Mouse (Mus musculus): ENCODE results near the gene Wwp2. TPM values are rescaled to one million over a fixed set of nuclear protein-coding genes. Genes with fewer than 3 reads are reported as not detected.
A peak's percentile ranks its signal among the peaks of the same experiment; 100 is the strongest.

The Wwp2 gene
- polyA plus RNA-seq, 1 experiment from 2014 or later, result 51.4 TPM

DNA sequence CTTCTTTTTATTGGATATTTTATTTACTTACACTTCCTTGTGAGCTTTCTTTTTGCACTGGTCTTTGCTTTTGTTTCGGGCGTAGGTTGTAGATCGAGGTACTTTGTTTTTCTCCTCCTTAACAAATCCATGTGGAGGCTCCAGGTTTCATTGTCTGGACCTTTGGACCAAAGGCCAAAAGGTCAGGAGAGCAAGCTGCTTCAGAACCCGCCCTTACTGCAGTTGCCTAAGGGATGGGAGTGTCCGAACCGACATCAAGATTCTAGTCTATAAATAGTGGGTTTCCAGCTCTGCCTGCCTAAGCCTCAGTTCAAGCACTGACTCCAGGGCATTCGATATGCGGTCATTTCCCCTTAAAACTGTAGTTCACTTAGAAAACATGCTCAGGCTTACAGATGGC lies 13.0 kb downstream of the Wwp2 start:
- WGBS (ENCODE audit: missing documents), result 64% methylated on average over 8 of the region's 8 CpGs

DNA sequence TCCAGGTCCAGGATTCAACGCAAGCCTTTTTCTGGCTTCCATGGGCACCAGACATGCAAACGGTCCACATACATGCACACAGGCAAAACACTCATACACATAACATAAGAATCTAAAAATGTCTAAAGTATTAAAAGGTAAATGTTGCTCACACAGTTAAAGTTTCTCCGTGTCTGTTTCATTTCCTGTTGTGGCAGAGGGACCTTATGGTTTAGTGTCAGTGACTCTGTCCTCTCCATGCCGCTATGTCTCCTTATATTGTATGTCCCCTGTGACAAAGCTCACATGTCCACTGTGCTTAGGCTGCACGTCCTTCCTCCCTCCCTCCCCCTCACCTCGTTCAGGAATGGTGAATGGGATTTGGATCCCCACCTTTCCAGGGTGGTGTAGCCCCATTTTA lies 13.5 kb downstream of the Wwp2 start:
- peaks cover 9% of the 10 kb centered on the region; the same call in 1 of the 2 replicates for H3K36me3 ChIP-seq (ENCODE audit: inconsistent target)
- no peak overlapping the region for H3K4me3 ChIP-seq (ENCODE audit: inconsistent target)
- WGBS (ENCODE audit: missing documents), result 47% methylated on average over 6 of the region's 6 CpGs
- 0 out of 2 replicates have a peak overlapping the region, but pooled peaks have one; percentile 14 for H3K27ac ChIP-seq
- peaks cover 77% of the 10 kb centered on the region for H3K79me2 ChIP-seq (ENCODE audit: inconsistent target)

More for the DNA sequence above, 13.0 kb downstream of the Wwp2 start:
- H3K4me3 ChIP-seq (ENCODE audit: inconsistent target), result no peak overlapping the region
- H3K79me2 ChIP-seq (ENCODE audit: inconsistent target), result peaks cover 82% of the 10 kb centered on the region
- 0 out of 2 replicates have a peak overlapping the region, but pooled peaks have one; percentile 14 for H3K27ac ChIP-seq
- peaks cover 9% of the 10 kb centered on the region; the same call in 1 of the 2 replicates for H3K36me3 ChIP-seq (ENCODE audit: inconsistent target)

DNA sequence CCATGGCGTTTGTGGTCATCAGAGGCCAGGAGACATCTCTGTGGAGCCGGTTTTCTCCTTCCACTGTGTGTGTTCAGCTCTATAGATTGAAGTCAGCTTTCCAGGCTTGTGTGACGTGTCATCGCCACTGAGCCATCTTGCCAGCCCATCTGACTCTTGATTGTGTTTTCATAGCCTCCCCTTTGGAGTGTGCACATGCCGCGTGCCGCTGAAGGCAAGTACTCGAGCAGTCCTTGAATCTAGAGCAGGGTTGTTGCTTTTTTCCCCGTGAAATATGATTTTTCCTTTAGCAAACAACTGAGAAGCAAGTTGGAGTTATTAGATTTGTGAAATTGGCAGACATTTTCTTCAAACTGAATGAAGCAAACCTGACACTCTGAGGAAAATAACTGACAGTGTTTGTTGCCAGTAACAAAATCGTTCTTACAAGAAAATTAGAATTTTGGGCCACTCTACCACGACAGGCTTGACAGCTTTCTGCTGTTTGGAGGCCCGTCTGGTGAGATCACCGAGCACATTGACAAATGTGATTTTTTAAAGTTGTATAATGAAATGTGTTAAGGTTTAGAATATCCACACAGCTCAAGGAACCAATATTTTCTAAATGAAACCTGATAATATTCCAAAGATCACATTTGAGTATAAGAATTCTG lies 15.4 kb downstream of the Wwp2 start:
- 91% methylated on average over 12 of the region's 13 CpGs for WGBS (ENCODE audit: missing documents)
- Histone ChIP-seq H3K27ac (no peak overlapping the region), H3K36me3 (ENCODE audit: inconsistent target) (peaks cover 20% of the 10 kb centered on the region), H3K4me3 (ENCODE audit: inconsistent target) (no peak overlapping the region), H3K79me2 (ENCODE audit: inconsistent target) (peaks cover 69% of the 10 kb centered on the region)

DNA sequence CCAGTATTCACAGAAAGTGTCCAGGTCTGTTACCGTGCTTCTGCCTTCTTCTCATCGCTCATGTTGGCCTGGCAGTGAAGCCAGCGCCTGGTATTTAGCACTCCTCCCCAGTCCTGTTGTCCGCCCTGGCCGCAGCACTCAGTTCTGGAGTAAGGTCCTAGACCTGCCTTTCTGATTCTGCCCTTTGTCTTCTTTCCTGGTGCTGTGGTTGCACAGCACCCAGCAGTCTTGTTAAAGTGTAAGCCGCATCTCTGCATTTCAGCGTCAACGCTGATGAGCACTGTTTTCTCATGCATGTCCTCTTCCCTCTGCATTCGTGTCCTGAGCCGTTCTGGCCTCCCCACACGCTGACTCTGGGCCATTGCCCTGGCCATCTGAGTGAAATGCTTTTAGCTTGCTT lies 17.2 kb downstream of the Wwp2 start:
- Histone ChIP-seq H3K4me3 (ENCODE audit: inconsistent target) (no peak overlapping the region), H3K79me2 (ENCODE audit: inconsistent target) (peaks cover 51% of the 10 kb centered on the region), H3K36me3 (ENCODE audit: inconsistent target) (peaks cover 38% of the 10 kb centered on the region), H3K27ac (peak overlapping the region; percentile 21; the same call in 1 of the 2 replicates)
- 98% methylated on average over 11 of the region's 11 CpGs for WGBS (ENCODE audit: missing documents)

DNA sequence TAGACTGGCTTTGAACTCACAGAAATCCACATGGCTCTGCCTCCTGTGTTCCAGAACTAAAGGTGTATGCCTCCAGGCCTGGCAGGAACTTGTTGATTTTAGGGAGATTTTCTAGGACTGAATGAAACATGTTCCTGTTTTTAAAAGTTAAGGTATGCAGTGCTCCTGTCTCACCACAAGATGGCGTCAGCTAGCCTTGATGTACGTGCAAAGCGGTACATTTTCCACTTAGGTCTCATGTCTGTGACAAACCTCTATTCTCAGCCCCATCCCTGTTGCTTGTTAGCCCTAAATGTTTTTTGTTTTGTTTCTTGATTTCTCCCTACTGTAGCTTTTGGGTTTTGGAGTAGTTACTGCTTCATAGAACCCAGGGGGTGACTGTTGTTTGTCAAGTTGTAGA lies 19.1 kb downstream of the Wwp2 start:
- Histone ChIP-seq H3K36me3 (ENCODE audit: inconsistent target) (peaks cover 49% of the 10 kb centered on the region), H3K27ac (no peak overlapping the region), H3K4me3 (ENCODE audit: inconsistent target) (no peak overlapping the region), H3K79me2 (ENCODE audit: inconsistent target) (peaks cover 32% of the 10 kb centered on the region)
- WGBS (ENCODE audit: missing documents), result 2% methylated on average over 3 of the region's 3 CpGs

DNA sequence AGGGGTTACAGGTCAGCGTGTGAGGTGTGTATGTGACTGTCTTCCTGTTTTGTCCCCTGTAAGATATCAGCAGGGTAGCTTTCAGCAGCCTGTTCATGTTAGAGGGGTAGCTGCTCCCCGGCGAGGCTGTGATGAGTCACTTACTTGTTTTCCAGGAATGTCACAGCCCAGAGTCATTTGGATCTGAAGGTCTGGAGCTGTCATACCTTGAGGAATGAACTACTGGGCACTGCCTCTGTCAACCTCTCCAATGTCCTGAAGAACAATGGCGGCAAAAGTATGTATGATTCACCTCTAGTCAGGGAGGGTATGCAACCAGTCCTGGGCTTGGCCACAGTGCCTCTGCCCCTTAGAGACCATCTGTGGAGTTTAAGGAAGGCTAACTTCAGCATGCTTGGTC lies 21.6 kb downstream of the Wwp2 start:
- Histone ChIP-seq H3K36me3 (ENCODE audit: inconsistent target) (peaks cover 64% of the 10 kb centered on the region), H3K4me3 (ENCODE audit: inconsistent target) (no peak overlapping the region), H3K79me2 (ENCODE audit: inconsistent target) (peaks cover 12% of the 10 kb centered on the region; the same call in 1 of the 2 replicates), H3K27ac (no peak overlapping the region)
- 94% methylated on average over 4 of the region's 4 CpGs for WGBS (ENCODE audit: missing documents)

DNA sequence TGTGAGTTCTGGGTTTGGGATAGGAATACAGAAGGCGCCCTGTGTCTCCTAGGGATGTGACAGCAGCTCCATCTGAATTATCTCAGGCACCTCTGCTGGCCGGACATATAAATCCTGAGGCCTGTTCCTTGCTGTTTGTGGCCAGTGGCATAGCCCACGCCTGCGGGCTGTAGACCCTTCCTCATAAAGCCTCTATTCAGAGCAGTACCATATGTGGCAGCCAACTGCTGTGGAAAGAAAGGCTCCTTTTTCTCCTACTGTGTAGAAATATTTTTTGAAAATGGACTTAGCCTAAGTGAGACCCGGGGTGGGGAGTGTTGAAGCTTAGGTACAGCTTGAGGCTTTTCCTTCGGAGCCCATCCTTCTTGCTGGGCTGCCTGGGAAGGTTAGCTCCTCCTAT lies 22.1 kb downstream of the Wwp2 start:
- peaks cover 12% of the 10 kb centered on the region; the same call in 1 of the 2 replicates for H3K79me2 ChIP-seq (ENCODE audit: inconsistent target)
- no peak overlapping the region for H3K27ac ChIP-seq
- peaks cover 67% of the 10 kb centered on the region for H3K36me3 ChIP-seq (ENCODE audit: inconsistent target)
- no peak overlapping the region for H3K4me3 ChIP-seq (ENCODE audit: inconsistent target)
- WGBS (ENCODE audit: missing documents), result 98% methylated on average over 6 of the region's 6 CpGs

DNA sequence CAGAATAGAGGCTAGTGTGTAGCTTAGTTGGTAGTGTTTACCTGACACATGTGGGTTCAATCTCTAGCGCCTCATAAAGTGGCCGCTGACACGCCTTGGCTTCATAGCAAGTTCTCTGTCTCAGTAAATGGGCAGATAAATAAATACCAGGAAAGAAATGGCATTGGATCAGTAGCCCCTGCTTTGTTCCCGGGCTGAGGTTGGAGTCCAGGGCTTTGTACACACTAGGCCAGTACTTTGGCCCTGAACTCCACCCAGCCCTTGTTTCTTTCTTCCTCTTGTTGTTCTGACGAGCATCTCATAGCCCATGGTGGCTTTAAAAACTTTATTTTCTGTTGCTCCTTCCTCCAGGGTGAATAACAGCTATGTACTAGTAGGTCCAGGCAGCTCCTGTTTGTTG lies 26.3 kb downstream of the Wwp2 start:
- WGBS (ENCODE audit: missing documents), result 91% methylated on average over 5 of the region's 5 CpGs
- H3K36me3 ChIP-seq (ENCODE audit: inconsistent target), result peaks cover 75% of the 10 kb centered on the region
- H3K27ac ChIP-seq, result no peak overlapping the region
- H3K79me2 ChIP-seq (ENCODE audit: inconsistent target), result no peaks in the 10 kb centered on the region
- no peak overlapping the region for H3K4me3 ChIP-seq (ENCODE audit: inconsistent target)

DNA sequence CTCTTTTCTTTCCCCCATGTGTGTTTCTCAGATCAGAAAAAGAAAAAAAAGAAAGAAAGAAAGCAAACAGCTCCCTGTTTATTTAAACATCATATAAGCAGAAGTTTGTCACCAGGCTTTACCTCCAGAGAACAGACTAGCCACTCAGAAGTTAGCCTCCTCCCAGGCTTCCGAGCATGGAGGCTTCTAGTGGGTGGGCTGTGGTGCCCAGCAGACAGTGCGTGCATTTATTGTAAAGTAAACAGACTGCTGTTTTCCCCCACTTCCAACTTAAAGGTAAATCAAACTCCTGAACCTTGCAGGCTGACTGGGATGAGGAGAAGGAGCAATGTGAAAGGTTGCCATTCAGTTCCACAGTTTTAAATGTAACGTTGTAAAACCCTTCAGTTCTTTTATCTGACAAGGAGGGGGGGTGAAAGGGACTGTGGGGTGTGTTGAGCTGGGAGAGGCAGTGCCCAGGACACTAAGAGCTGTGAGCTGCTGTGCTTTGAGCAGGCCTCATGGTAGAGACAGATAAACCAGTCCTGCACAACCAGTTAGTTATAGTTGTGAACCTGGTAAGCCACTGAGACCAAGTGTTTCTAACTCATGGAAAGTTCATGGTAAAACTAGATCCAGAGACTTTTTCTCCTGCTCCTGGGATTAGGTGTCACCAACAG lies 29.3 kb downstream of the Wwp2 start:
- no peak overlapping the region for H3K27ac ChIP-seq
- 98% methylated on average over 3 of the region's 3 CpGs for WGBS (ENCODE audit: missing documents)
- no peaks in the 10 kb centered on the region for H3K79me2 ChIP-seq (ENCODE audit: inconsistent target)
- H3K36me3 ChIP-seq (ENCODE audit: inconsistent target), result peaks cover 78% of the 10 kb centered on the region
- H3K4me3 ChIP-seq (ENCODE audit: inconsistent target), result no peak overlapping the region

DNA sequence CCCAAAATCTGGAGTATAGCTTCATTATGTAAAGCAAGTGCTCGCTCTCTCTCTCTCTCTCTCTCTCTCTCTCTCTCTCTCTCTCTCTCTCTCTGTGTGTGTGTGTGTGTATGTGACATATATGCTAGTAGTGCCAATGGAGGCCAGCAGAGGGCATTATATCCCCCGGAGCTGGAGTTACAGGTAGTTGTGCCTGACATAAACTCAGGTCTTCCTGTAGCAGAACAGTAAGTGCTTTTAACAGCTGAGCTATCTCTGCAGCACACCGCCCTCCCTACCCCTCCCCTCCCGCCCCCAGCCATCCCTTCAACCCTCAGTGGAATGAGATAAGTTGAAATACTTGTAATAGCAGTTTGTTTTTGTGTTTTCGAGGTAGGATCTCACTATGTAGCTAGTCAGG lies 30.5 kb downstream of the Wwp2 start:
- Histone ChIP-seq H3K27ac (no peak overlapping the region), H3K79me2 (ENCODE audit: inconsistent target) (no peaks in the 10 kb centered on the region), H3K36me3 (ENCODE audit: inconsistent target) (peaks cover 74% of the 10 kb centered on the region), H3K4me3 (ENCODE audit: inconsistent target) (no peak overlapping the region)
- 100% methylated on average over 4 of the region's 5 CpGs for WGBS (ENCODE audit: missing documents)

DNA sequence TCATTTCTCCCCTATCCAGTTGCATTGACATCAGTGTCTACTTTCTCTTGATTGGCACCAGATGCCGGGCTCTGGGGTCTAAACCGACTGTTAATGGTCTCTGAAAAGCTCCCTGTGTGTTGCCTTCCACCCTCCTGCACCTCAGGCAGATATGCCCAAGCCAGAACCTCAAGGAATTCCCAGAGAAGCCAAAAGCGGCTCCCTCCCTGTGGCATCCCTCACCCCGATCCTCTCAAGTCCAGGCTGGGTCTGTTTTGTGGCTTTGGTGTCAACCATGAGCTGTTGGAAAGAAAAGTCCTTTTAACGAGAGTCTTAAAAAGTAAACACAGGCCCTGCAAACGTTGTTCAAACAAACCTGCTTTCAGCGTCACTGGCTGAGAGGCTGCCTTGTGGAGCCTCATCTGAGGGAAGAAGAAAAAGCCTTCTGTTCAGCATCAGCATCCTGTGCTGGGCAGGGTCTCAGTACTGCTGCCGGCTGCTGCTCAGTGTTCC lies 32.7 kb downstream of the Wwp2 start:
- 87% methylated on average over 8 of the region's 8 CpGs for WGBS (ENCODE audit: missing documents)

DNA sequence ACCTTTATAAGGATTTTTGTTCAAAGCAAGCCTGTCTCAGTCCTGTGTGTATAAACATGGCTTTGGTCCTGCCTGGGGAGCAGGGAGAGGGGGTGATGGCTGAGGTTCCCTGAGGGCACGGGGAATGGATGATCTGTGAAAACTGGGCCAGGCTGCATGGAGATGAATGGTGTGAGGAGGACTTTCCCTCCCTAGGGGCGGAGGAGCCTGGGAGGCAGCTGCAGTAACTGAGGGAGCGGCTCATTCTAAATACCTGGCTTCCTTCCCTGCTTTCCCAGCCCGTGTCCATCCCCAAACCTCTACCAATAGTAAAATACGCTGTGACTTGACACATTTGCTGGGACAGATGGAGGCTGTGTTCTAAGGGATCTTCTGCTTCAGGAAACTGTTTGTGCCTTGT lies 34.1 kb downstream of the Wwp2 start:
- Histone ChIP-seq H3K36me3 (ENCODE audit: inconsistent target) (peaks cover 52% of the 10 kb centered on the region), H3K79me2 (ENCODE audit: inconsistent target) (no peaks in the 10 kb centered on the region), H3K27ac (no peak overlapping the region), H3K4me3 (ENCODE audit: inconsistent target) (no peak overlapping the region)
- WGBS (ENCODE audit: missing documents), result 93% methylated on average over 5 of the region's 5 CpGs

More for the DNA sequence above, 32.7 kb downstream of the Wwp2 start:
- Histone ChIP-seq H3K36me3 (ENCODE audit: inconsistent target) (peaks cover 67% of the 10 kb centered on the region), H3K4me3 (ENCODE audit: inconsistent target) (no peak overlapping the region), H3K27ac (no peak overlapping the region), H3K79me2 (ENCODE audit: inconsistent target) (no peaks in the 10 kb centered on the region)

DNA sequence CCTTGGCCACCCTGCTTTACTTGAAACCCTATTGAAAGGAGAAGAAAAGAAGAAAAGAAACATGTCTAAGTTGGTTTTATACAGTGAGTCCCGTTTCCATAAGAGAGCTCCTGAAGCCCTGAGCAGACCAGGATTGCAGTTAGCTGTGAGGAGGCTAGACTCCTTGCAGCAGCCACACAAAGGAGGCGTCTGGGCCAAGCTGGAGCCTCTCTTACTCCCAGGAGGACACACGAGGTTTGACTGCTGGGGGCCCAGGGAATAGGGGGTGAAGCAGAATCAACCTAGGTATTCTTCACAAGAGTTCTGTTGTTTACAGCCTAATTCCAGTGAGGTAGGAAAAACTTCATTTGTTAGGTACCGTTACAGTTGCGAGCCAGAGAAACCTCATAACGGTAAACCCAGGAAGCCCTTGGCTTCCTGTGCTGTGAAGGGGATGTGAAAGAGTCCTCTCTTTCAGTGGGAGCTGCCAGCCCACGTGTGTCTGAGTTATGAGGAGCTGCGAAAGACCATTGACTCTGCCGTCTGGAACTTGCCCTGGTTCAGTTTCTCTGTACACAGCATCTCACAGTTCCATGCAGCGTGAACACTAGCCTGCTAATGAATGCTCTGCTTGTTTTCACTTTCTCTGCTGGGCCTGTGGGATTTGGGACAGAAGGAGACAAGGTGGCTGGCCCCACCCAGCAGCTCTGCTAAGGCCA lies 36.4 kb downstream of the Wwp2 start:
- no peaks in the 10 kb centered on the region for H3K79me2 ChIP-seq (ENCODE audit: inconsistent target)
- H3K4me3 ChIP-seq (ENCODE audit: inconsistent target), result no peak overlapping the region
- H3K36me3 ChIP-seq (ENCODE audit: inconsistent target), result peaks cover 35% of the 10 kb centered on the region
- no peak overlapping the region for H3K27ac ChIP-seq
- 23% methylated on average over 10 of the region's 10 CpGs for WGBS (ENCODE audit: missing documents)

DNA sequence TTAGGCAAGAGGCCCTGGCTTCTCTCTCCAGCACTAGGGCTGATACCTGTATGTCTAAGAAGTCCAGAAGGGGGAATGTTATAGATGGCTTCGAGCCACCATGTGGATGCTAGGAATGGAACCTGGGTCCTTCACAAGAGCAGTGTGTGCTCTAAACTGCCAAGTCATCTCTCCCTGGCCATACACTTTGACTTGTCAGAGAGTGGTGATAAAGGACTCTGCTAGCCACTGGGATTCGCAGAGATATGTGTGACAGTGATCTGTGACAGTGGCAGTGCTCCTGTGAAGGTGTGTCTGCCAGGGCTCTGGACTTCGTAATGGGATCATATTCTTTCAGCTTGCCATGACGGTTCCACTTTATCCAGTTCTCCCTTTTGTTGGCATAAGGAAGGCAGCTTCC lies 37.2 kb downstream of the Wwp2 start:
- no peak overlapping the region for H3K27ac ChIP-seq
- WGBS (ENCODE audit: missing documents), result 91% methylated on average over 4 of the region's 4 CpGs
- no peaks in the 10 kb centered on the region for H3K79me2 ChIP-seq (ENCODE audit: inconsistent target)
- no peak overlapping the region for H3K4me3 ChIP-seq (ENCODE audit: inconsistent target)
- H3K36me3 ChIP-seq (ENCODE audit: inconsistent target), result peaks cover 30% of the 10 kb centered on the region

DNA sequence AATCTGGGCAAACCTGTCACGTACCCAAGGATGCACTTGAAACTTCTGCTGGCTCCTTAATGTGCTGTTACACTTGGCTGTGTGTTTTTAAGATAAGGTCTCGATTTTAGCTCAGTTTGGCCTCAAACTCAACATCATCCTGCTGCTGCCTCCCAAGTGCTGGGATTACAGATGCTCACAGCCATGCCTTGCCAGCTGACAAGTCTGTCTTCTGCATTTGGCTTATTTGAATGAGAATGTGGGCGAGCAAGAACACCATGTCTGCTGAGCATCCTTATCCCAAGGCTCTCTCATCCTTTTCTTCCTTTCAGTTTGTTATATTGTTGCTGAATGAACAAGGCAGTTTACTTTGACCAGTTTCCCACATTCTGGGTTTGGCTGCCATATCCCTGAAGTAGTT lies 39.4 kb downstream of the Wwp2 start:
- peaks cover 10% of the 10 kb centered on the region; the same call in 1 of the 2 replicates for H3K36me3 ChIP-seq (ENCODE audit: inconsistent target)
- H3K4me3 ChIP-seq (ENCODE audit: inconsistent target), result no peak overlapping the region
- no peaks in the 10 kb centered on the region; the same call in 1 of the 2 replicates for H3K79me2 ChIP-seq (ENCODE audit: inconsistent target)
- WGBS (ENCODE audit: missing documents), result 95% methylated on average over 3 of the region's 3 CpGs
- no peak overlapping the region for H3K27ac ChIP-seq
